Comparison of ENCODE assay signal across 9 mouse cellular contexts in the genomic region with DNA sequence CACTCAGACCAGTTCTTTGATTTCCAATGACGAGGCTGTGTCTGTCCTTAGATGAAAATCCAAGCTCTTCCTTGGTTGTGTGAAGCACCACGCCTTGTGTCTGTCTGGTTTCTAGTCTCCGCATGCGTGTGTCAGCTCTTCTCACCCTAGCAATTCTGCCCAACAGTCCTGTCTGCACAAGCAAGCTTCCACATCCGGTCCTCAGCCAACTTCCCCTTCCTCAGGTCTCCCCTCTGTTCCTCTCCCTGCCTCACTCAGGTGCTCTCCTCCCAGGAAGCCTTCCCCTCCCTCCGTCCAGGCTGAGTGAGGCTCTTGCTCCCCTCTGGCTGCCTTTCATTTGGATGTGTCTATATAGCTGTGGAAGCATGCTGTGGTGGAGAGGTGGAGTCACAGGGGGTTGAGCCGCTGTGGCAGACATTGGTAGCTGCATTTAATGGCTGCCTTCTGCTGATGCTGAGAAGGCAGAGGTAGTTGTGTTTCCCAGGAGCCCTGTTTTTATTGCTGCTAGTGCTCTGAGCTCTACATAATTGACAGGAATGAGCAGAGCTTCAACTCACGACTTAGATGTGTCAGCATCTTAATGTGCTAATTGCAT.
DNase-seq lines count a peak whose midpoint lies in the region; ATAC-seq and TF ChIP-seq lines count a peak whose summit lies in the region.
"Had no signal": no experiment of that assay in that cellular context is flagged by ENCODE, and none has a peak within 500 bp of the region (broad histone marks: within the 10 kb centered on the region; RNA-seq: fewer than 3 reads in every experiment).

No protein-coding gene starts in this region.

- no peak overlapping the region for H3K9ac ChIP-seq in hindbrain, postnatal 0 days (replicated peaks; ENCODE audit: low read length)
- no peak overlapping the region for H3K9ac ChIP-seq in embryonic facial prominence, embryonic 13.5 days

- H3K4me2 ChIP-seq in hindbrain, postnatal 0 days (ENCODE audit: low read depth, low read length): no peak overlapping the region
- no peak overlapping the region for H3K4me2 ChIP-seq in embryonic facial prominence, embryonic 13.5 days

- ATAC-seq in hindbrain, postnatal 0 days: no peak
- ATAC-seq in embryonic facial prominence, embryonic 13.5 days (ENCODE audit: insufficient number of reproducible peaks, insufficient read depth, low FRiP score, low TSS enrichment, low read depth): no peak
- ATAC-seq in megakaryocyte, adult 5-6 weeks (ENCODE audit: poor library complexity, severe bottlenecking): peak; percentile 78

- WGBS in hindbrain, embryonic 10.5 days: 77% methylated on average over 8 of the region's 8 CpGs
- 70% methylated on average over 8 of the region's 8 CpGs for WGBS in hindbrain, postnatal 0 days
- 49% methylated on average over 8 of the region's 8 CpGs for WGBS in embryonic facial prominence, embryonic 13.5 days

- H3K27me3 ChIP-seq in hindbrain, embryonic 10.5 days (ENCODE audit: insufficient read depth, poor library complexity, severe bottlenecking): no peaks in the 10 kb centered on the region
- no peaks in the 10 kb centered on the region for H3K27me3 ChIP-seq in hindbrain, postnatal 0 days (ENCODE audit: insufficient read depth, low read length)
- H3K27me3 ChIP-seq in embryonic facial prominence, embryonic 13.5 days: no peaks in the 10 kb centered on the region

- no peak for DNase-seq in hindbrain, embryonic 10.5 days (ENCODE audit: low spot score)
- DNase-seq in hindbrain, postnatal 0 days (ENCODE audit: low spot score): no peak
- peak; percentile 29 for DNase-seq in CD4-positive, CD25-positive, alpha-beta regulatory T cell, adult 2 months (ENCODE audit: low read depth, low spot score)
- no peak for DNase-seq in cerebellum, postnatal 25 days
- DNase-seq in left cerebral cortex, adult 18-20 months (ENCODE audit: low spot score in 2 of 2): no peak
- no peak for DNase-seq in spleen, postnatal 4 days (ENCODE audit: low spot score in 2 of 2)
- DNase-seq: adrenal gland, postnatal 10 days had no signal

- H3K4me3 ChIP-seq in hindbrain, embryonic 10.5 days: no peak overlapping the region
- no peak overlapping the region for H3K4me3 ChIP-seq in hindbrain, postnatal 0 days (ENCODE audit: low read length)
- H3K4me3 ChIP-seq in embryonic facial prominence, embryonic 13.5 days: no peak overlapping the region

- H3K36me3 ChIP-seq in hindbrain, embryonic 10.5 days: peaks cover 51% of the 10 kb centered on the region
- no peaks in the 10 kb centered on the region for H3K36me3 ChIP-seq in hindbrain, postnatal 0 days (ENCODE audit: insufficient read depth, low read length)
- peaks cover 48% of the 10 kb centered on the region for H3K36me3 ChIP-seq in embryonic facial prominence, embryonic 13.5 days

- peaks cover 30% of the 10 kb centered on the region for H3K4me1 ChIP-seq in hindbrain, embryonic 10.5 days (replicated peaks)
- H3K4me1 ChIP-seq in hindbrain, postnatal 0 days (ENCODE audit: insufficient read depth, low read length): peaks cover 9% of the 10 kb centered on the region; the same call in 1 of the 2 replicates
- H3K4me1 ChIP-seq in embryonic facial prominence, embryonic 13.5 days: peaks cover 63% of the 10 kb centered on the region

- TF ChIP-seq CTCF in hindbrain, postnatal 0 days (IDR thresholded peaks at IDR 0.05; ENCODE audit: low read depth): no peak

- H3K27ac ChIP-seq in hindbrain, embryonic 10.5 days: peak overlapping the region; percentile 23; the same call in 1 of the 2 replicates
- H3K27ac ChIP-seq in hindbrain, postnatal 0 days: no peak overlapping the region
- peak overlapping the region; percentile 12; the same call in 1 of the 2 replicates for H3K27ac ChIP-seq in embryonic facial prominence, embryonic 13.5 days

- H3K9me3 ChIP-seq in hindbrain, embryonic 10.5 days: no peaks in the 10 kb centered on the region
- H3K9me3 ChIP-seq in hindbrain, postnatal 0 days (ENCODE audit: low read length): no peaks in the 10 kb centered on the region
- no peaks in the 10 kb centered on the region for H3K9me3 ChIP-seq in embryonic facial prominence, embryonic 13.5 days
